Comparison of ENCODE assay signal across 12 mouse cellular contexts in the genomic region with DNA sequence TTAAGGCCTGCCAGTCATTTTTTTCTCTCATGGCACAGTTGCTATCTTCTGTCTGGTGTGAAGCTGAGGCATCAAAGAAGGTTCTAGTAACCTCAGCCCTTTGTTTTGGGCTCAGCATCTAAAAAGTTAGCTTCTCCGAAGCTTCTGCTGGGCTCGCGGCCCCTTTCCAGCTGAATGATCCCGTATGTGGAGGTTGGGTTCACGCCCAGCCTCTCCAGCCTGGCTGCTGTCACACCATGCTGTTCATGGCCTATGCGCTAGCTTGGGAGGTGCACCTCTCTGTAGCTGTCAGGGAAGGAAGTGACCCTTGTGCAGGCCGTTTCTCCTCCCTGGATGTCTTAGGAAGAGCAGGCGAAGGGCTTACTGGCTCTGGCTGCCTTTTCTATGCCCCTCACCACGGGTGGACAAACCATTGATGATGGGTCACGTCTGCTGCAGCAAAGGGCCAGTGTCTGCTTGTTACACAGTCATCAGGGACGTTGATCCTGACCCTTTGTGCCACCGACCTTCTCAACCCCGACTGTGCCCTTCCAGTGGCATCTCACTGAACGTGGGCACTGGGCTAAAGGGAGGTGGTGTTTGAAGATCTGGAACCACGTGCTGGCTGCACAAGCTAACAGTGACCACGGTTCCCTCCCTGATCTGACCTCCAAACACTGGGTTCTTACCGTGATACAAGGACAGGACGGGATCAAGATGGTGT. TPM values are rescaled to one million over a fixed set of nuclear protein-coding genes. Genes with fewer than 3 reads are reported as not detected.
A peak's percentile ranks its signal among the peaks of the same experiment; 100 is the strongest.
DNase-seq lines count a peak whose midpoint lies in the region; ATAC-seq and TF ChIP-seq lines count a peak whose summit lies in the region.
"Had no signal": no experiment of that assay in that cellular context is flagged by ENCODE, and none has a peak within 500 bp of the region (broad histone marks: within the 10 kb centered on the region; RNA-seq: fewer than 3 reads in every experiment).

No protein-coding gene starts in this region.

- no peaks in the 10 kb centered on the region for H3K9me3 ChIP-seq in intestine, embryonic 14.5 days (ENCODE audit: control insufficient read depth, low read length)
- no peaks in the 10 kb centered on the region for H3K9me3 ChIP-seq in intestine, postnatal 0 days (ENCODE audit: control insufficient read depth)
- no peaks in the 10 kb centered on the region for H3K9me3 ChIP-seq in CH12.LX (replicated peaks; ENCODE audit: low read length)
- no peaks in the 10 kb centered on the region for H3K9me3 ChIP-seq in embryonic facial prominence, embryonic 12.5 days
- H3K9me3 ChIP-seq in limb, embryonic 10.5 days (replicated peaks): no peaks in the 10 kb centered on the region
- H3K9me3 ChIP-seq: liver, embryonic 13.5 days had no signal

- TF ChIP-seq CTCF in intestine, postnatal 0 days (IDR thresholded peaks at IDR 0.05; ENCODE audit: low read depth): no peak
- no peak for TF ChIP-seq CTCF in CH12.LX (conservative IDR thresholded peaks at IDR 0.05 in 1 of 2, IDR thresholded peaks at IDR 0.05 in 1 of 2; ENCODE audit: low read depth in 2 of 2, low read length in 2 of 2)

- 77% methylated on average over 18 of the region's 18 CpGs for WGBS in intestine, embryonic 14.5 days
- 77% methylated on average over 18 of the region's 18 CpGs for WGBS in intestine, postnatal 0 days
- 71% methylated on average over 18 of the region's 18 CpGs for WGBS in embryonic facial prominence, embryonic 12.5 days
- WGBS in limb, embryonic 10.5 days: 81% methylated on average over 18 of the region's 18 CpGs

- no peak for TF ChIP-seq EP300 in CH12.LX (IDR thresholded peaks at IDR 0.05; ENCODE audit: low read length)

- DNase-seq in intestine, embryonic 14.5 days (ENCODE audit: low spot score): no peak
- DNase-seq in CH12.LX (ENCODE audit: extremely low read depth): no peak
- no peak for DNase-seq in limb, embryonic 10.5 days (ENCODE audit: low spot score)
- no peak for DNase-seq in layer of hippocampus, adult 9-10 months (ENCODE audit: low spot score)
- DNase-seq in gastrocnemius, adult 18-20 months (ENCODE audit: low spot score): no peak
- DNase-seq: adrenal gland, postnatal 25 days; kidney, postnatal 14 days; liver, embryonic 13.5 days; thymus, postnatal 36 days had no signal

- no peak overlapping the region for H3K4me3 ChIP-seq in intestine, embryonic 14.5 days (ENCODE audit: low read depth, low read length)
- no peak overlapping the region for H3K4me3 ChIP-seq in intestine, postnatal 0 days (ENCODE audit: low read depth, low read length)
- H3K4me3 ChIP-seq in CH12.LX (replicated peaks in 1 of 3; ENCODE audit: low read depth in 2 of 3, low read length in 2 of 3, poor library complexity in 1 of 3): peak overlapping the region in 1 of 3 experiments; percentile 14
- no peak overlapping the region for H3K4me3 ChIP-seq in embryonic facial prominence, embryonic 12.5 days
- no peak overlapping the region for H3K4me3 ChIP-seq in limb, embryonic 10.5 days
- H3K4me3 ChIP-seq: liver, embryonic 13.5 days had no signal

- peaks cover 28% of the 10 kb centered on the region for H3K4me1 ChIP-seq in intestine, embryonic 14.5 days (replicated peaks; ENCODE audit: control insufficient read depth, insufficient read depth, low read length)
- no peaks in the 10 kb centered on the region; the same call in 1 of the 2 replicates for H3K4me1 ChIP-seq in intestine, postnatal 0 days (replicated peaks; ENCODE audit: control insufficient read depth, insufficient read depth, low read length)
- peaks cover 55 to 93% of the 10 kb centered on the region in 2 experiments for H3K4me1 ChIP-seq in CH12.LX (ENCODE audit: control insufficient read depth in 1 of 2, insufficient read depth in 2 of 2)
- H3K4me1 ChIP-seq in embryonic facial prominence, embryonic 12.5 days: peaks cover 20% of the 10 kb centered on the region
- peaks cover 76% of the 10 kb centered on the region for H3K4me1 ChIP-seq in limb, embryonic 10.5 days

- no peak overlapping the region for H3K9ac ChIP-seq in intestine, embryonic 14.5 days (ENCODE audit: low read length)
- H3K9ac ChIP-seq in intestine, postnatal 0 days (ENCODE audit: low read depth, low read length): no peak overlapping the region
- peak overlapping the region; percentile 21; the same call in 1 of the 2 replicates for H3K9ac ChIP-seq in CH12.LX (ENCODE audit: insufficient read depth, low read depth)
- H3K9ac ChIP-seq in embryonic facial prominence, embryonic 12.5 days: peak overlapping the region; percentile 15; the same call in 1 of the 2 replicates
- H3K9ac ChIP-seq: liver, embryonic 13.5 days had no signal

- H3K79me2 ChIP-seq in CH12.LX (replicated peaks; ENCODE audit: control insufficient read depth, extremely low read depth, insufficient read depth, poor library complexity, severe bottlenecking): no peaks in the 10 kb centered on the region

- no peaks in the 10 kb centered on the region for H3K27me3 ChIP-seq in intestine, embryonic 14.5 days (replicated peaks; ENCODE audit: control insufficient read depth, insufficient read depth, low read length)
- H3K27me3 ChIP-seq in intestine, postnatal 0 days (replicated peaks; ENCODE audit: control insufficient read depth, insufficient read depth, low read length): no peaks in the 10 kb centered on the region
- no peaks in the 10 kb centered on the region for H3K27me3 ChIP-seq in CH12.LX (replicated peaks)
- H3K27me3 ChIP-seq in embryonic facial prominence, embryonic 12.5 days: no peaks in the 10 kb centered on the region
- H3K27me3 ChIP-seq in limb, embryonic 10.5 days (ENCODE audit: low read depth, poor library complexity, severe bottlenecking): no peaks in the 10 kb centered on the region
- H3K27me3 ChIP-seq: liver, embryonic 13.5 days had no signal

- dilution Hi-C loops in CH12.LX (cut with MboI; ENCODE audit: extremely low pct_ligation_motif_present, extremely low pct_unique_long_range_greater_than_20kb, low sequenced_read_pairs): loop anchor here (25.0 kb wide), 1 partner anchor 113 kb away; no protein-coding TSS in a partner anchor

- in situ Hi-C loops in CH12.LX (cut with MboI; ENCODE audit: low pct_ligation_motif_present, low pct_unique_long_range_greater_than_20kb, low sequenced_read_pairs): loop anchor here (5.0 kb wide), 2 partner anchors 63 to 108 kb away; no protein-coding TSS in a partner anchor

- H3K36me3 ChIP-seq in intestine, embryonic 14.5 days (ENCODE audit: control insufficient read depth, insufficient read depth, low read length): no peaks in the 10 kb centered on the region
- H3K36me3 ChIP-seq in intestine, postnatal 0 days (ENCODE audit: control insufficient read depth, insufficient read depth): peaks cover 4% of the 10 kb centered on the region; the same call in 1 of the 2 replicates
- H3K36me3 ChIP-seq in CH12.LX (replicated peaks in 1 of 2; ENCODE audit: control insufficient read depth in 1 of 2, insufficient read depth in 1 of 2, low read length in 1 of 2): no peaks in the 10 kb centered on the region
- H3K36me3 ChIP-seq in embryonic facial prominence, embryonic 12.5 days: no peaks in the 10 kb centered on the region
- H3K36me3 ChIP-seq in limb, embryonic 10.5 days: no peaks in the 10 kb centered on the region
- H3K36me3 ChIP-seq: liver, embryonic 13.5 days had no signal

- H3K27ac ChIP-seq in intestine, embryonic 14.5 days (ENCODE audit: low read depth): peak overlapping the region; percentile 11; the same call in 1 of the 2 replicates
- no peak overlapping the region for H3K27ac ChIP-seq in intestine, postnatal 0 days (ENCODE audit: low read depth, low read length)
- peak overlapping the region; percentile 85 for H3K27ac ChIP-seq in CH12.LX (ENCODE audit: insufficient read depth, low read depth)
- H3K27ac ChIP-seq in embryonic facial prominence, embryonic 12.5 days: 0 out of 2 replicates have a peak overlapping the region, but pooled peaks have one; percentile 3
- peak overlapping the region; percentile 26; the same call in 1 of the 2 replicates for H3K27ac ChIP-seq in limb, embryonic 10.5 days
- H3K27ac ChIP-seq: liver, embryonic 13.5 days had no signal

- no peak for TF ChIP-seq RAD21 in CH12.LX (IDR thresholded peaks at IDR 0.05; ENCODE audit: low read depth, low read length)

- H3K4me2 ChIP-seq in intestine, embryonic 14.5 days (ENCODE audit: low read length): no peak overlapping the region
- no peak overlapping the region for H3K4me2 ChIP-seq in intestine, postnatal 0 days (replicated peaks; ENCODE audit: low read depth)
- peak overlapping the region; percentile 23; the same call in 1 of the 2 replicates for H3K4me2 ChIP-seq in CH12.LX (ENCODE audit: insufficient read depth, low read depth, poor library complexity, severe bottlenecking)
- no peak overlapping the region for H3K4me2 ChIP-seq in embryonic facial prominence, embryonic 12.5 days (replicated peaks)
- H3K4me2 ChIP-seq: liver, embryonic 13.5 days had no signal

- TF ChIP-seq POLR2A in CH12.LX (IDR thresholded peaks at IDR 0.05; ENCODE audit: low read depth, low read length): peak; percentile 67

- no peak for ATAC-seq in intestine, embryonic 14.5 days (replicated peaks; ENCODE audit: low FRiP score, low TSS enrichment, low read depth)
- no peak for ATAC-seq in intestine, postnatal 0 days
- ATAC-seq in embryonic facial prominence, embryonic 12.5 days (ENCODE audit: insufficient number of reproducible peaks, insufficient read depth, low FRiP score, low TSS enrichment): no peak
- ATAC-seq in megakaryocyte-erythroid progenitor cell, adult 5-6 weeks (replicated peaks; ENCODE audit: low FRiP score, low TSS enrichment, poor library complexity, severe bottlenecking): no peak

TF ChIP-seq in CH12.LX, 34 proteins besides CTCF, POLR2A, EP300 and RAD21 (continues in another document):
- no peak for TF ChIP-seq KAT2A (IDR thresholded peaks at IDR 0.05; ENCODE audit: insufficient replicate concordance, low read length)
- no peak for TF ChIP-seq HCFC1 (IDR thresholded peaks at IDR 0.05; ENCODE audit: low read depth, low read length)
- no peak for TF ChIP-seq MEF2A (IDR thresholded peaks at IDR 0.05; ENCODE audit: borderline replicate concordance, low read depth, low read length)
- TF ChIP-seq ZNF384 (IDR thresholded peaks at IDR 0.05; ENCODE audit: low read depth, low read length): no peak
- TF ChIP-seq ZKSCAN1 (IDR thresholded peaks at IDR 0.05; ENCODE audit: borderline replicate concordance, low read depth, low read length): no peak
- TF ChIP-seq SMC3 (IDR thresholded peaks at IDR 0.05; ENCODE audit: low read depth, low read length): no peak

RNA-seq across cellular contexts. Expression of a gene that starts 50.0 kb away (rescaled TPM):
- polyA plus RNA-seq in intestine, embryonic 14.5 days (2014; fragmentation: Nextera tagmentation; extraction: Ambion mirVana): 142 and 143 TPM in 2 replicates
- polyA plus RNA-seq in intestine, postnatal 0 days (2015; fragmentation: Nextera tagmentation; extraction: Ambion mirVana): 74.5 and 81.5 TPM in 2 replicates
- total RNA-seq in CH12.LX (2012; rRNA removed): 118 and 128 TPM in 2 replicates
- 47.6 and 48.6 TPM in 2 replicates for total RNA-seq in CH12.LX (2014; rRNA removed)
- 102 and 110 TPM in 2 replicates for polyA plus RNA-seq in CH12.LX (2012; ENCODE audit: insufficient read length, low read depth)
- 229 and 230 TPM in 2 replicates for polyA plus RNA-seq in embryonic facial prominence, embryonic 12.5 days (2016; fragmentation: Nextera tagmentation; extraction: Ambion mirVana)
- 265 and 282 TPM in 2 replicates for polyA plus RNA-seq in limb, embryonic 10.5 days (2016; fragmentation: Nextera tagmentation; extraction: Ambion mirVana)
- total RNA-seq in megakaryocyte-erythroid progenitor cell, adult 5-6 weeks (2014; fragmentation: Nextera tagmentation): 41.8 and 46.9 TPM in 2 replicates
- total RNA-seq in megakaryocyte-erythroid progenitor cell, adult 5-6 weeks (2017): 60.5 and 68.2 TPM in 2 replicates
- 10 to 100 TPM in 1 of 2 experiments, 1 to 10 TPM in 1; 8.0 to 16.1 TPM for total RNA-seq in gastrocnemius, adult 18-20 months (2021)

Comparison
In these comparisons a context has a peak if more than half of its experiments do, and no peak if none do; other contexts are left out.
1. H3K9ac ChIP-seq: peak in CH12.LX (single experiment) and embryonic facial prominence, embryonic 12.5 days (single experiment); none in intestine, embryonic 14.5 days (single experiment) and intestine, postnatal 0 days (single experiment).